Mouse (Mus musculus) stomach, postnatal 0 days (tissue): ENCODE data around the gene Cds2. TPM values are rescaled to one million over a fixed set of nuclear protein-coding genes. Genes with fewer than 3 reads are reported as not detected.

Source experiments
- ATAC-seq: fragments of 200-750 bp; cut with Nextera tagmentation; 2 replicates; pipeline ENCODE4 v1.8.0; 2017; ENCODE audit not compliant: low FRiP score, low TSS enrichment
- DNase-seq: peaks from one replicate; pipeline ENCODE4 v3.0.0-alpha.2; 2016; ENCODE audit warnings: low spot score
- H3K27ac ChIP-seq: fragments of 300-500 bp; sonication (generic); replicated peaks from 2 replicates; pipeline ENCODE4 v1.5.1; 2014; ENCODE audit warnings: mild to moderate bottlenecking, control low read depth
- H3K27me3 ChIP-seq: fragments of 300-500 bp; sonication (generic); 2 replicates; pipeline ENCODE4 v1.6.1; 2014; ENCODE audit warnings: low read length; ENCODE audit not compliant: control insufficient read depth, insufficient read depth
- H3K36me3 ChIP-seq: fragments of 300-500 bp; sonication (generic); 2 replicates; pipeline ENCODE4 v1.6.1; 2014; ENCODE audit warnings: low read length, mixed read lengths; ENCODE audit not compliant: control insufficient read depth, insufficient read depth
- H3K4me1 ChIP-seq: fragments of 300-500 bp; sonication (generic); replicated peaks from 2 replicates; pipeline ENCODE4 v1.6.1; 2014; ENCODE audit warnings: antibody characterized with exemption; ENCODE audit not compliant: control insufficient read depth, insufficient read depth
- H3K4me2 ChIP-seq: fragments of 300-500 bp; sonication (generic); replicated peaks from 2 replicates; pipeline ENCODE4 v1.6.1; 2014; ENCODE audit warnings: low read depth, mild to moderate bottlenecking, control low read depth, moderate library complexity
- H3K4me3 ChIP-seq: fragments of 300-500 bp; sonication (generic); 2 replicates; pipeline ENCODE4 v1.5.1; 2014; ENCODE audit warnings: low read depth, low read length, control low read depth
- H3K9ac ChIP-seq: fragments of 300-500 bp; sonication (generic); 2 replicates; pipeline ENCODE4 v1.6.1; 2014; ENCODE audit warnings: mild to moderate bottlenecking, low read length, control low read depth, mixed read lengths
- H3K9me3 ChIP-seq: fragments of 300-500 bp; sonication (generic); 2 replicates; pipeline ENCODE4 v1.6.1; 2016; ENCODE audit warnings: low read length; ENCODE audit not compliant: control insufficient read depth
- CTCF ChIP-seq: IDR thresholded peaks from 2 replicates; pipeline ENCODE4 v1.5.1; 2016; ENCODE audit warnings: antibody characterized with exemption, low read depth, mild to moderate bottlenecking, moderate library complexity
- EP300 ChIP-seq: optimal IDR thresholded peaks from 2 replicates; pipeline ENCODE3; 2016; ENCODE audit warnings: antibody characterized with exemption
- WGBS: fragments of 180-500 bp; shearing (Covaris S2); extraction: QIAGEN DNeasy Blood & Tissue Kit; methylation state at CpG from one replicate; pipeline ENCODE4 v1.1.7; 2014; 5-methylcytosine and 5-hydroxymethylcytosine counted together
- polyA plus RNA-seq: library from polyadenylated mRNA; unstranded; fragments of >200 nt; fragmentation: Nextera tagmentation; extraction: Ambion mirVana; gene quantifications from 2 replicates; pipeline ENCODE4 v1.2.1, GENCODE M21; 2015

Cds2 gene
- 12.6 and 13.1 TPM in 2 replicates for polyA plus RNA-seq

DNA sequence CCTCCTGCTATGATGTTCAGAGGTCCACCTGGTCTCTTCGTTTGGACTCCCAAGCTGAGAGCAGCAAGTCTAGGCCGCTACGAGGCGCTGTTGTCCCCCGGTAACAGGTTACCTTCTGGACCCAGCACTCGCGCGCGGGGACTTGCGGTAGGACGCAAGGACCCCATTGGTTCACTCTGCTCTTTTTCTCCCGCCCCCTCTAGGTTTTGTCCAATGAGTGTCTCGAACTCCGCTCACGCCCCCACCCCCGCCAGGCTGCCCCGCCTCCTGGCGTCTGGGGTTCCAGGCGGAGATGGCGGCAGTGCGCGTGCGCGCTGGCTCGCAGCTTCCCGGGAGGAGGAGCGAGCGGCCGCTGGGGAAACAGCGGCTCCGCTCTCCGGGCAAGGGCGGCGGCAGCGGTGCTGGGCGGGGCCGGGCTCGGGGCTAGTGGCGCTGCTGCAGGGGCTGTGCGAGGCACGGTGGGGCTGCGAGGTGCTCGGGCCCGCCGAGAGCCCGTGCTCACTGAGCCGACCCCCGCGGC is at the start of gene Cds2:
Cds2 (plus strand) TSS at position 270 of the 520 bp plus-strand sequence.
- DNase-seq (peak; percentile 99), ATAC-seq (peak; percentile 100)
- H3K9ac ChIP-seq: peak within 1 kb of the TSS; percentile 91
- peak within 1 kb of the TSS; percentile 81 for H3K27ac ChIP-seq
- H3K9me3 ChIP-seq: no peaks in the 10 kb centered on the region
- no peak for TF ChIP-seq EP300
- peak; percentile 94 for TF ChIP-seq CTCF
- no peaks in the 10 kb centered on the region for H3K27me3 ChIP-seq
- H3K4me3 ChIP-seq: peak within 1 kb of the TSS; percentile 96
- no peaks in the 10 kb centered on the region for H3K36me3 ChIP-seq
- H3K4me2 ChIP-seq: peak within 1 kb of the TSS; percentile 89
- under 1% methylated on average over 49 of the region's 49 CpGs for WGBS
- no peaks in the 10 kb centered on the region for H3K4me1 ChIP-seq

DNA sequence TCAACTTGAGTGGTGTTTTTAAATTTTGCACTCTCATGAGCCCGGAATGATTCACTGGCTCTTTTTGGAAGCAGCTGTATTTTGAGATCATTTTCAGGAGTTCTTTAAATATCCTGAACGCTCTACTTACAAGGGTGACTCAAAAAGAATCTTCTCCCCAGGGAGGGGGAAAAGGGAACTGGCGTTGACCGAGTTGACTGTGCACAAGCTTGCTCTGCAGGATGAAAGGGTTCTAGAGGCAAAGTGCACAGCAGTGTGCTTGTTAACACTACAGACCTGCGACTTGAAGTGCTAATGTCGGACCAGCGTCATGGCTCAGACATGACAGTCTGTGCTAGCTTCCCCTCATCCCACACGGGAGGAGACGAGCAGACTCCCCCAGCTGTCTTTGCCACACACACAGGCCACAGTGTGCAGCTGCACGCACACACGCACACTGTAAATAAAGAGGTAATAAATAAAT is 41.3 kb upstream of the Cds2 start:
- no peak overlapping the region for H3K4me2 ChIP-seq
- no peak for ATAC-seq
- no peak for TF ChIP-seq CTCF
- no peak overlapping the region for H3K9ac ChIP-seq
- WGBS: 53% methylated on average over 11 of the region's 11 CpGs
- H3K4me1 ChIP-seq: no peaks in the 10 kb centered on the region
- H3K27me3 ChIP-seq: no peaks in the 10 kb centered on the region
- H3K4me3 ChIP-seq: no peak overlapping the region
- no peak overlapping the region for H3K27ac ChIP-seq
- no peaks in the 10 kb centered on the region for H3K9me3 ChIP-seq
- H3K36me3 ChIP-seq: no peaks in the 10 kb centered on the region
- DNase-seq: no peak

DNA sequence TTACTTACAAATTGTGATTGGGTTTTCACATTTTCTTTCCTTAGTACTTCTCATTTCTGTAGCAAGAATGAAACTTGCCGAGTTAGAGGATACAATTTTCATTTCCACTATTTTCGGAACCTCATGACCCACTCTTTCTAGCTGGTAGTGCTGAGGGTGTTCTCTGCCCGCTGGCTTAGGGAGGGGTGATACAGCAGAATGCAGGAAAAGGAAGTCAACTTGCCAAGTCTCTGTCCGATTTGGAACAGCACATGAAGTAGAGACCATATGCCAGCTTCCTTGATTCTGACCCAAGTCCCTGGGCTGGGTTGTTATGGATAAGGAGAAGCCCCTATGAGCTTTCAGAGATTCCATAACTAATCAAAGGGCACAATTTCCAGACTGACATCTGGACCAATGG is 38.6 kb upstream of the Cds2 start:
- H3K36me3 ChIP-seq: no peaks in the 10 kb centered on the region
- no peak overlapping the region for H3K4me2 ChIP-seq
- WGBS: 87% methylated on average over 4 of the region's 4 CpGs
- no peak for DNase-seq
- H3K27me3 ChIP-seq: no peaks in the 10 kb centered on the region
- H3K9me3 ChIP-seq: no peaks in the 10 kb centered on the region
- ATAC-seq: no peak
- no peak overlapping the region for H3K4me3 ChIP-seq
- no peak overlapping the region for H3K27ac ChIP-seq
- no peaks in the 10 kb centered on the region for H3K4me1 ChIP-seq
- no peak overlapping the region for H3K9ac ChIP-seq
- TF ChIP-seq CTCF: no peak
- TF ChIP-seq EP300: no peak

DNA sequence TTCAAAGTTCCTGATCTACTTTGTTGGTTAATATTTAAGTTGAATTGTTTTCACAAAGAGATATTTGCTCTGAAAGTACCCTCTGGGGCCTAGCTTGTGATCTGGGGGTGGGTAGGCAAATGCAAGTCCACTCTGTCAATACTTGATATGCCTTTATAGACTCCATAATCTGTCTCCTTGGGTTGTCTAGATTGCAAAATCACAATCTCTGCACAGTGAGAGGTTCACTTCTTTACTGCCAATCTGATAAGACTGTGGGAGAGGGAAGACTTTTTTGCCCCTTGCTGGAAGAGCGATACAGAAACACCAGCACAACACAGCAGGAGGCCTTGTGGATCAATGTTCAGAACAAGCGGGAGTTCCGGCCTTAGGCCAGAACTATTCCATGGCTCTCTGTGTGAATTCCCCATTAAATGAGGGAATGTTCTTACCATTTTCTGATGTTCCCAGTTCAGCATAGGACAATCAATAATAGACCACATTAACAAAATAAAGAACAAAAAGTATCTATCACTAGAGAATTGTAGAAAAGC is 30.5 kb upstream of the Cds2 start:
- WGBS: 90% methylated on average over 3 of the region's 3 CpGs
- Histone ChIP-seq H3K4me2 (no peak overlapping the region), H3K27me3 (no peaks in the 10 kb centered on the region), H3K4me3 (no peak overlapping the region), H3K27ac (no peak overlapping the region), H3K9me3 (no peaks in the 10 kb centered on the region), H3K4me1 (no peaks in the 10 kb centered on the region), H3K36me3 (no peaks in the 10 kb centered on the region), H3K9ac (no peak overlapping the region)
- DNase-seq (no peak), ATAC-seq (no peak)
- TF ChIP-seq CTCF: no peak
- TF ChIP-seq EP300: no peak

DNA sequence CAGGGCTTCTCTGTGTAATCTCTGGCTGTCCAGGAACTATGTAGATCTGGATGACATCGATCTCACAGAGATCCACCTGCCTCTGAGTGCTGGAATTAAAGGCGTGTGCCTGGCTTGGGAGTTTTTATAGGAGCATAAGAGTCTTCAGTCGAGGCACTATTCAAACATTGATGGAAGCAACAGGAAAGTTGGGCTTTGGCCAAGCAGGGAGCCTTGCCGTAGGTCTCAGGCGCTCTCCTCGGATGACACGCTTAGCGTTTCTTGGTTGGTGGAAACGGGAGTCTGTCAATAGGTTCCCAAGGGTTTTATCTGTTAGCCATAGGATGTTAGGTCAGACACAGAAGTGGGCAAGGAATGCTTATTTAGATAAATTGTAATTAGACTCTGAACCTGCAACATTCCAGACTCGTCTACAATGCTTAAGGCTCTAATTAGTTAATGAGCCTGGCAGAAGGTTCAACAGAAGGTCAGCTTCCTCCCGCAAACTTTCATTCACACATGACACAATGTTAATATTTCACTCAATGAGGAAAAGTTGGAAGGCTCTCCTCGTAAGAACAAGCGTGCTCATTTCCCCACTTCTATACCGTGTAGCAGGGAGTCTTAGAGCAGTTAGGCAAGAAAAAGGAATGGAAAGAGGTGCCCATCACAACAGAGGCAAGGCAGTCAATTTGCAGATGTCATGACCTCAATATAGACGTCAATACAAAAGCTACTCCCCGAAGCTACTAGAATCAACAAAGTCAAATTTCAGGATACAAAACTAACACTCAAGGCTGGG is 28.8 kb upstream of the Cds2 start:
- no peaks in the 10 kb centered on the region for H3K36me3 ChIP-seq
- WGBS: 53% methylated on average over 16 of the region's 16 CpGs
- no peak overlapping the region for H3K9ac ChIP-seq
- H3K27ac ChIP-seq: no peak overlapping the region
- H3K4me3 ChIP-seq: no peak overlapping the region
- no peaks in the 10 kb centered on the region for H3K4me1 ChIP-seq
- no peaks in the 10 kb centered on the region for H3K27me3 ChIP-seq
- ATAC-seq (no peak), DNase-seq (no peak)
- H3K9me3 ChIP-seq: no peaks in the 10 kb centered on the region
- no peak overlapping the region for H3K4me2 ChIP-seq
- TF ChIP-seq CTCF (no peak), EP300 (no peak)

DNA sequence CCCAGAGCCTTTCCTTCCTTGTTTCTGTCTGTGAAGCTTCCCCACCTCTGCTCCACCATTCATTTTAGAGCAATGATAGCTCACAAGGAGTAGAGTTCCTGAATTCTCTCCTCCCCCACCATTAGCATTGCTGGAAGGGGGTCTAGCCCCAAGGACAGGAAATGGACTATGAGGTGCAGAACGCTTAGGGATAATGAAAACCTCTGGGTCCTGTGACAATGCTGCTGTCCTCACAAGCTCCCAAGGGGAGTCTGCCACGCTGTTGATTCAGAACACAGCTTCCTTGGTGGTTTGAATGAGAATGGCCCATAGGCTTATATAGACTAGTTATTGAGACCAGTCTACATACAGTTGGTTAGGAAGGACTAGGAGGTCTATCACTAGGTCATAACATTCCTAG is 27.7 kb upstream of the Cds2 start:
- H3K9me3 ChIP-seq: no peaks in the 10 kb centered on the region
- no peak for TF ChIP-seq EP300
- no peak for TF ChIP-seq CTCF
- 57% methylated on average over 2 of the region's 2 CpGs for WGBS
- H3K4me1 ChIP-seq: no peaks in the 10 kb centered on the region
- no peak for DNase-seq
- H3K9ac ChIP-seq: no peak overlapping the region
- no peaks in the 10 kb centered on the region for H3K36me3 ChIP-seq
- ATAC-seq: no peak
- H3K27me3 ChIP-seq: no peaks in the 10 kb centered on the region
- H3K27ac ChIP-seq: no peak overlapping the region
- H3K4me2 ChIP-seq: no peak overlapping the region
- H3K4me3 ChIP-seq: no peak overlapping the region
